Mouse (Mus musculus) myocyte (in vitro differentiated cells): Measurements from ENCODE around the gene Gns. TPM values are rescaled to one million over a fixed set of nuclear protein-coding genes. Genes with fewer than 3 reads are reported as not detected.

Experiments used
- H3K27me3 ChIP-seq: one replicate; pipeline ENCODE4 v1.6.1; 2011; ENCODE audit not compliant: control insufficient read depth, insufficient read depth, insufficient read length
- H3K36me3 ChIP-seq: one replicate; pipeline ENCODE4 v1.6.1; 2011; ENCODE audit not compliant: control insufficient read depth, insufficient read depth
- H3K4me2 ChIP-seq: one replicate; pipeline ENCODE4 v1.6.1; 2011; ENCODE audit warnings: low read depth, control low read depth
- H3K4me3 ChIP-seq: one replicate; pipeline ENCODE4 v1.5.1; 2011; ENCODE audit warnings: mild to moderate bottlenecking, control low read depth, moderate library complexity
- H3K79me2 ChIP-seq: one replicate; pipeline ENCODE4 v1.6.1; 2011; ENCODE audit not compliant: control insufficient read depth, insufficient read depth
- H3ac ChIP-seq: one replicate; pipeline ENCODE4 v1.6.1; 2011; ENCODE audit not compliant: control insufficient read depth, insufficient read length
- CEBPB ChIP-seq: IDR thresholded peaks from 2 replicates; pipeline ENCODE4 v1.6.1; 2011; ENCODE audit warnings: mild to moderate bottlenecking, moderate library complexity; ENCODE audit not compliant: poor library complexity, insufficient read depth, severe bottlenecking
- E2F4 ChIP-seq: IDR thresholded peaks from one replicate; pipeline ENCODE4 v1.6.1; 2011; ENCODE audit warnings: mild to moderate bottlenecking, control low read depth, moderate library complexity; ENCODE audit not compliant: insufficient read depth
- MAX ChIP-seq: IDR thresholded peaks from one replicate; pipeline ENCODE4 v1.6.1; 2011; ENCODE audit warnings: low read depth, mild to moderate bottlenecking, control low read depth
- MYOD1 ChIP-seq, 3 experiments: IDR thresholded peaks; one replicate each; pipeline ENCODE4 v1.6.1; 2011; ENCODE audit warnings: control low read depth in 2 of 3, low read depth in 2 of 3, mild to moderate bottlenecking in 2 of 3, moderate library complexity in 1 of 3; ENCODE audit not compliant: insufficient read length in 2 of 3, control insufficient read depth in 1 of 3
- MYOG ChIP-seq, 3 experiments: IDR thresholded peaks; one replicate each; pipeline ENCODE4 v1.6.1; 2011; ENCODE audit warnings: control low read depth in 2 of 3, low read depth in 2 of 3, mild to moderate bottlenecking in 2 of 3; ENCODE audit not compliant: insufficient read length in 2 of 3, control insufficient read depth in 1 of 3, insufficient read depth in 1 of 3
- POLR2A ChIP-seq: IDR thresholded peaks from one replicate; pipeline ENCODE4 v1.6.1; 2011; ENCODE audit warnings: low read depth, mild to moderate bottlenecking, control low read depth, moderate library complexity; ENCODE audit not compliant: insufficient read length
- POLR2AphosphoS2 ChIP-seq: IDR thresholded peaks from one replicate; pipeline ENCODE4 v1.6.1; 2011; ENCODE audit warnings: low read depth, control low read depth; ENCODE audit not compliant: insufficient read length
- REST ChIP-seq: IDR thresholded peaks from one replicate; pipeline ENCODE4 v1.6.1; 2011; ENCODE audit warnings: mild to moderate bottlenecking, control low read depth, moderate library complexity; ENCODE audit not compliant: insufficient read depth, insufficient read length
- SRF ChIP-seq: IDR thresholded peaks from one replicate; pipeline ENCODE4 v1.6.1; 2011; ENCODE audit warnings: low read depth; ENCODE audit not compliant: control insufficient read depth, insufficient read length
- TCF12 ChIP-seq: IDR thresholded peaks from one replicate; pipeline ENCODE4 v1.6.1; 2011; ENCODE audit warnings: mild to moderate bottlenecking, control low read depth; ENCODE audit not compliant: poor library complexity, insufficient read depth, severe bottlenecking
- TCF3 ChIP-seq: IDR thresholded peaks from one replicate; pipeline ENCODE4 v1.6.1; 2011; ENCODE audit warnings: low read depth, control low read depth; ENCODE audit not compliant: insufficient read length
- USF1 ChIP-seq: IDR thresholded peaks from one replicate; pipeline ENCODE4 v1.6.1; 2011; ENCODE audit warnings: low read depth, mild to moderate bottlenecking, control low read depth, moderate library complexity
- polyA plus RNA-seq: library from polyadenylated mRNA; unstranded; fragments of >200 nt; fragmentation: generic; extraction: Trizol; gene quantifications from one replicate; pipeline ENCODE4 v1.2.1, GENCODE M21; 2012; ENCODE audit warnings: missing spikeins

The Gns gene
- polyA plus RNA-seq, 1 experiment = 81.4 TPM

- H3ac ChIP-seq = no peak within 1 kb of the TSS
- no peak within 1 kb of the TSS for H3K4me3 ChIP-seq
- no peaks in the 10 kb centered on the region for H3K79me2 ChIP-seq
- peaks cover 16% of the 10 kb centered on the region for H3K27me3 ChIP-seq
- no peaks in the 10 kb centered on the region for H3K36me3 ChIP-seq
- TF ChIP-seq POLR2AphosphoS2 (no peak), MYOD1 (IDR thresholded peaks at IDR 0.05; ENCODE audit: control insufficient read depth in 1 of 3, insufficient read length in 2 of 3, low read depth in 2 of 3) (no peak), MYOG (IDR thresholded peaks at IDR 0.05; ENCODE audit: control insufficient read depth in 1 of 3, insufficient read depth in 1 of 3, insufficient read length in 2 of 3, low read depth in 2 of 3) (peak in 1 of 3 experiments; percentile 1)
- H3K4me2 ChIP-seq = peak within 1 kb of the TSS; percentile 12
Observed at GRCm38 (mm10) chr10:121351066-121351581, 13.8 kb upstream of the Gns start, which contains the start of gene Tbc1d30. Tbc1d30 (minus strand) TSS chr10:121351278.

- H3K79me2 ChIP-seq = no peaks in the 10 kb centered on the region
- no peaks in the 10 kb centered on the region for H3K36me3 ChIP-seq
- H3K4me2 ChIP-seq = peak overlapping the region; percentile 12
- no peak for TF ChIP-seq POLR2A
- TF ChIP-seq TCF3 = no peak
- TF ChIP-seq USF1 = no peak
- H3K27me3 ChIP-seq = peaks cover 16% of the 10 kb centered on the region
- H3K4me3 ChIP-seq = no peak overlapping the region
- H3ac ChIP-seq = no peak overlapping the region
Observed at GRCm38 (mm10) chr10:121351692-121352290, 13.1 kb upstream of the Gns start.

- H3K79me2 ChIP-seq = peaks cover under 1% of the 10 kb centered on the region
- no peak overlapping the region for H3K4me3 ChIP-seq
- H3K36me3 ChIP-seq = no peaks in the 10 kb centered on the region
- H3ac ChIP-seq = no peak overlapping the region
- H3K27me3 ChIP-seq = peaks cover 16% of the 10 kb centered on the region
- no peak for TF ChIP-seq SRF
- TF ChIP-seq MYOG (IDR thresholded peaks at IDR 0.05; ENCODE audit: control insufficient read depth in 1 of 3, insufficient read depth in 1 of 3, insufficient read length in 2 of 3, low read depth in 2 of 3) = no peak
- no peak for TF ChIP-seq CEBPB
- TF ChIP-seq POLR2AphosphoS2 = no peak
- TF ChIP-seq REST = no peak
- H3K4me2 ChIP-seq = no peak overlapping the region
Observed at GRCm38 (mm10) chr10:121360358-121360757, 4.5 kb upstream of the Gns start.

- no peak overlapping the region for H3K4me3 ChIP-seq
- peaks cover 11% of the 10 kb centered on the region for H3K27me3 ChIP-seq
Observed at GRCm38 (mm10) chr10:121363201-121363600, 1.7 kb upstream of the Gns start.

GRCm38 (mm10) chr10:121364306-121364705, 584 bp upstream of the Gns start:
- H3K4me2 ChIP-seq = peak overlapping the region; percentile 84

More at GRCm38 (mm10) chr10:121363201-121363600, 1.7 kb upstream of the Gns start:
- Histone ChIP-seq H3K79me2 (peaks cover 29% of the 10 kb centered on the region), H3K4me2 (no peak overlapping the region), H3ac (no peak overlapping the region), H3K36me3 (no peaks in the 10 kb centered on the region)
- TF ChIP-seq CEBPB (no peak), MAX (no peak), POLR2A (no peak), MYOD1 (IDR thresholded peaks at IDR 0.05; ENCODE audit: control insufficient read depth in 1 of 3, insufficient read length in 2 of 3, low read depth in 2 of 3) (no peak), MYOG (IDR thresholded peaks at IDR 0.05; ENCODE audit: control insufficient read depth in 1 of 3, insufficient read depth in 1 of 3, insufficient read length in 2 of 3, low read depth in 2 of 3) (no peak), REST (no peak), SRF (no peak), TCF12 (no peak), TCF3 (no peak), USF1 (no peak), E2F4 (no peak), POLR2AphosphoS2 (no peak)

More at GRCm38 (mm10) chr10:121364306-121364705, 584 bp upstream of the Gns start:
- Histone ChIP-seq H3K79me2 (peaks cover 40% of the 10 kb centered on the region), H3ac (no peak overlapping the region), H3K36me3 (no peaks in the 10 kb centered on the region), H3K27me3 (peaks cover 1% of the 10 kb centered on the region), H3K4me3 (peak overlapping the region; percentile 54)
- no peak for TF ChIP-seq SRF
- no peak for TF ChIP-seq TCF12
